Mouse (Mus musculus) left cerebral cortex, postnatal 36 days (tissue): ENCODE results near the gene Creb5. TPM values are rescaled to one million over a fixed set of nuclear protein-coding genes. Genes with fewer than 3 reads are reported as not detected.

ENCODE experiments used
- DNase-seq, 2 experiments: peaks; one replicate each; pipeline ENCODE4 v3.0.0; 2021 to 2022; ENCODE audit warnings: low spot score in 2 of 2, mixed read lengths in 1 of 2
- intact Hi-C: fragments of 180-260 bp; cut with DNase I; formaldehyde crosslinking; loops from one replicate; pipeline ENCODE4 v1.15.1; 2025
- total RNA-seq, 2 experiments: library from RNA; stranded (reverse); gene quantifications; 2 replicates each; pipeline ENCODE4 v1.2.3; 2021

Creb5 gene
- 1 to 10 TPM; 3.7 to 4.5 TPM for total RNA-seq

GRCm38 (mm10) chr6:53287038-53287561 is at the start of gene Creb5:
Gene Creb5 (plus strand): TSS chr6:53287270.
- DNase-seq, result peak; percentile 39 to 62
- intact Hi-C loops, result no loop called here

DNA sequence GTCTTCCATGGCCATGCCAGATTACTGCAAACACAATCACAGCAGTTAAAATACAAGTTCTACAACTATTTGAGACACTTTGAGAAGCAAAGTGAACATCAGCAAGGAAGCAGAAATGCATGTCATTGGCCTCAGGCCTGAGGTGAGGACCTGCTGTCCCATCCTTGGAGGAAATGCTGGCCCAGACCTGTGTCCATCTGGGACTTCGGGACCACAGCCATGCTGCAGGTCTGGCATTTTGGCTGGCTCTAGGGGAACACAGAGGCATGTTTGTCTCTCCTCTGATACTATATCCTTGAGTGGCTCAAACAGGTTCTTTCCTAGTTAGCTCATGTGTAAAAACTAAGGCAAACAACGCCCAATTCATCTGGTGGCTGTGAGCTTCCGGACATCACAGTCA is 27.2 kb upstream of the Creb5 start:
- DNase-seq, result no peak
- intact Hi-C loops, result no loop called here

DNA sequence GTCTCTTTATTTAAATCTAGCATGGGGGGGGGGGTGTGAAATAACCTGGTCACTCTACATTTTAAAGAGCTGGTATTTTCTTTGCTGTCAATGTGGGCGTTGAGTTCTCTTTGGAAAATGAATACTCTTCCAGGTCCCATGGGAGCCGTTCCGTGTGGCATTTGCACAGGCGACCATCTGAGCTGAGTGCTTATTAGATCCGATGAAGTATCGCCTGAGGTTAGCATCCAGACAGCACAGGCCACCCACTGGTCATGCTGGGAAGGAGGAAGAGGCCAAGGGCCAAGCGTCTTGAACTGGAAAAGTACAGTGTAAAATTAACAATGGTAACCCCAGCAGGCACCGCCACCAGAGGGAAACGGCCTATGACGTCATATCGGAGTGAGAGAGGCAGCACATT is 24.7 kb upstream of the Creb5 start:
- no peak for DNase-seq
- intact Hi-C loops, result no loop called here

DNA sequence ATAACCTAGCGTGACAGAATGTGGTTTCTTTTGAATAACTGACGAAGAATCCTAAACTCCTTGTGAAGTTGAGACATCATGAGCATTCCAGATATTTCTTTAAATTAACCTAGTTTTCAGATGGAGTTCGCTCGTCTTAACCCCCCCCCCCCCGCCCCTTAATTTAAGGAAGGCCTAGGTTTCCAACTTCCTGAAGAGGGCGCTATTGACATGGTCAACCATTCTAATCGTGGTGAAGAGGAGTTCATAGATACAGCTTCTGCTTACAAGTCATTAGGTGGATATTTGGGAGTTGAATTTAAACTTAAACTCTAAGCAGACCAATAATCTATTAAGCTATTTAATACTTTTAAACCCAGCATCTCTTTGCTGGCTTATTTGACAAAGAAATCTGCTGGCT is 20.0 kb upstream of the Creb5 start:
- no peak for DNase-seq
- intact Hi-C loops, result no loop called here

GRCm38 (mm10) chr6:53267732-53268505 is 19.2 kb upstream of the Creb5 start:
- no peak for DNase-seq
- intact Hi-C loops, result no loop called here

- intact Hi-C loops, result no loop called here
- DNase-seq, result no peak
Measured at GRCm38 (mm10) chr6:53271216-53271615, 15.9 kb upstream of the Creb5 start.

GRCm38 (mm10) chr6:53271636-53272035 is 15.4 kb upstream of the Creb5 start:
- no peak for DNase-seq
- intact Hi-C loops, result no loop called here

GRCm38 (mm10) chr6:53286389-53287037 is 557 bp upstream of the Creb5 start:
- intact Hi-C loops, result no loop called here
- DNase-seq, result no peak

- DNase-seq, result peak; percentile 10 to 15
- intact Hi-C loops, result no loop called here
Measured at GRCm38 (mm10) chr6:53287562-53288381, 702 bp downstream of the Creb5 start.

DNA sequence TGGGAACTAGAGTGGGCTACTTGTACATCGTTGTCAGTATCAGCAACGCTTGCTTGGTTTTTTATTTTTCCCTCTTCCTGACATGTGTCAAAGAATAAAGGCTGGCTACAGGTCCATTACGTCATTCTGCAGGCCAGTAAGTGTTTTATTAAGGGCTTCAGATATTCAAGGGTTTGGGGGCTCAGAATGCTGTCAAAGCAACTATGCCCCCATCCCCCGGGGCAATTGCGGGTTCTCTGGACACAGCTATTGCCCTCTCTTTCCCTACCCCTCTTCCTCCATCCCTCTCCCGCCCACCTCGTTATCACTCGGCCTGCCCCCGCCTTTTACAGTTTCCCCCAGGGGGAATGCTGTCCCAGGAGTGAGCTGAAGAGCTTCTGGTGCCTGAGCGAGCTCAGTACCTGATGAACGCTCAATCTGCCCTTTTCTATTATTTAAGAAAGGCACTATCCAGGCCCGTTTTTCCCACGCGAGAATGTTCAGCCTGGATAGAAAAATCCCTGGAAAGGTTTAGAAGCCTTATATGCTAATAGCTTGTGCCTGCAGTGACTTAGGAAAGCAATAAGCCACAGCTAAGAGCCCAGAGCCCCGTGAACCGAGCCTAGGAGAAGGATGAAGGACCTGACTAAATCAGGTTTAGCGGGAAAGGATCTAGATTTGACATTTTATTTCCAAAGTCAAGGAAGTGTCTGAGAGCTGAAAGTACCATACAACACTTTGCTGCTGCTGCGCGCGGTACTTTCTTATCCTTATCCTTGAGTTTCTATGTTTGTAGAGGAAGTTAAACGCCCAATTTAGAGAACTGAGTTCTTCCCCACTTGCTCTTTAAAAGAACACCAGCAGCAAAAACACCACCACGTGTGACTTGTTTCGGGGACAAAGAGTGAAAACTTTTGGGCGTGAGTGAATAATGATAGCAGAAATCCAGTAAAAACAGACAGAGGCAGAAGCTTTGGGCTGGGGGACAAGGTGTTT is 1.8 kb downstream of the Creb5 start:
- intact Hi-C loops, result no loop called here

DNA sequence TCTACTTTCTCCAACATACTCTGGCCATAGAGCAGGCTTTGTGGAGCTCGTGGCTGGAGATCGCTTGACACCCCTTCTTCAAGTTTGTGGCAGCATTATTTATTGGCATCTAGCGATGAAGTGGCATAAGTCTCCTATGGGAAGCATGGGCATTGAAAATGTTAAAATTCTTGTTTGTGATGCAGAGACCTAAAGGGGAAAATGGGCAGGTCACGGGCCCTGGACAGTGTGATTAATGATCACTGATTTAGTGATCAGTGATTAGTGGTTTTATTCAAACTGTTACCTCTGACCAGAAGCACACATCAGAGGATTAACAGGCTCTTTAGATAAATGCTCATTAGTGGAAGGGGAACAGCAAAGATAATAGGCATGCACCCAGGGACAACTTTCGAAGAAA is 2.6 kb downstream of the Creb5 start:
- DNase-seq, result no peak
- intact Hi-C loops, result no loop called here

More for the DNA sequence above, 1.8 kb downstream of the Creb5 start:
- DNase-seq, result no peak

DNA sequence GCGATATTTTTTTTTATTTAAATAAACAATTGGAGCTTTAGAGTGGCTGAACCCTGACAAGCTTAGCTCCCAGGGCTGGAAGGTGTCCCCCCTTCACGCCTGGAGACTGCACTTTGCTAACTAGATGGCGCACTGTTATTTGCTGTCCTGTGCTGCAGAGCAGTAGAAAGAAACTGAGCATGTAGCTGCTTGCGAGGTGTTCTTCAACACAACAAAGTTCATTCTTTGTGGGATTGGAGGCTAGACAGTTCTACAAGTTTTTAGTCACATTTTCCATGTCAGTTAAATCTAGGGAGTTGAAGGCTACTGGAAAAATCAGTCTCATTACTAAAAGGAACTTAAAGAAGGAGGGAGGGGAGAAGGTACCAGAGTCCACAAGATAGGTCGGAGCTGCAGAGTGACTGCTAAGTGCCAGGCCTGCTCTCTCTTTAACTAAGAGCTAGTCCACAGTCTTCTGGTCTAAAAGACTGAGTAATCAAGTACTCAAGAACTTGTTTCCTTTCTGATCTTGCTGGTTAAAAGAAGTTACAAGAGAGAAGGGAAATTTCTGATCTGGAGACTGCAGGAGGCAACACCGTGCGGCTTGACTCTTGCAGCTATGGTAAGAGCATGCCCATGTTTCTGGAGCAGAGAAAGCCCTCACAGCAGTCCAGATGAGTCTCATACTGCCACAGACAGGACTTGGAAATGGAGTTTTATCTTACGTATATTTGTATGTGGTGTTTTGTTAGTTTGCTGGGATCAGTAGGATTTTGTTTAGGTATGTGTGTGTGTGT is 3.3 kb downstream of the Creb5 start:
- intact Hi-C loops, result no loop called here
- no peak for DNase-seq

- DNase-seq, result no peak
- intact Hi-C loops, result no loop called here
Measured at GRCm38 (mm10) chr6:53292931-53293330, 5.9 kb downstream of the Creb5 start.

- intact Hi-C loops, result no loop called here
- DNase-seq, result no peak
Measured at GRCm38 (mm10) chr6:53297851-53298250, 10.8 kb downstream of the Creb5 start.

DNA sequence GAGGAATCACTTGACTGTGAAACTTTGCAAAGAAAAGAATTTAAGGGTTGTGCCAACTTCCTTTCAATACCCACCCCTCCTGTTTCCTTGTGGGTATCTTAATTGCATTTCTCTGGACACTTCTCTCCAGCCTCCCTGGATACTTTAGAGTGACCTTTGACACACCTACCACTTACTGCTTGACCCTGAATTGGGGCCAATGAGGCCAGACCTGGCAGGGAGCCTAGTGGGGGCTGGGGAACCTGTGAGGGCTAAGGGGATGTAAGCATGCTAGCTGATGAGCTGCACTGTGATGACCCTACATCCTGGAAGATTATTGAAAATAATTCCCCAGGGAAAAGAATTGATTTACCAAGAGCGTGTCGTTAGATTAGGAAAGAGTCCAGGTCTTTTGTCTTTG is 17.1 kb downstream of the Creb5 start:
- intact Hi-C loops, result no loop called here

GRCm38 (mm10) chr6:53306156-53306555 is 19.1 kb downstream of the Creb5 start:
- no peak for DNase-seq
- intact Hi-C loops, result no loop called here

More for the DNA sequence above, 17.1 kb downstream of the Creb5 start:
- DNase-seq, result no peak

DNA sequence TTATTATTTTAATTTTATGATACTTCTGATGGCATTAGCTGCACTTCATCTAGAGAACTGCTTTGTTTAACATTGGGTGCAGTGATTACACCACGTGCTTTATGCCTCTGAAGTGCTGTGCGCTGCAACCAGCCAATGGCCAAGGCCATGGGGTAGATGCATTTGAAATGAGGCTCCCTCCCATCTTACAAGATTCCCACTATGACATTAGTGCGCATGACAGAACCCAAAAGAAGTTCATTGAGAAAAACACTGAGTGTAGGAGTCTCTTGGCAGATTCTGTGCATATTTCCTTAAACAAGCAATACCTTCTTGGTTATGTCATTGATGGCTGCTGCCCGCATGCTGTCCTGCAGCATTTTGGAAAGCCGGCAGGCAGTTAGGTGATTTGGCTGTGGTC is 19.6 kb downstream of the Creb5 start:
- DNase-seq, result no peak
- intact Hi-C loops, result no loop called here

- no peak for DNase-seq
- intact Hi-C loops, result no loop called here
Measured at GRCm38 (mm10) chr6:53308684-53309083, 21.6 kb downstream of the Creb5 start.
